Mouse (Mus musculus): Measurements from ENCODE around the gene Cntn6.
A peak's percentile ranks its signal among the peaks of the same experiment; 100 is the strongest.

Gene Cntn6

DNA sequence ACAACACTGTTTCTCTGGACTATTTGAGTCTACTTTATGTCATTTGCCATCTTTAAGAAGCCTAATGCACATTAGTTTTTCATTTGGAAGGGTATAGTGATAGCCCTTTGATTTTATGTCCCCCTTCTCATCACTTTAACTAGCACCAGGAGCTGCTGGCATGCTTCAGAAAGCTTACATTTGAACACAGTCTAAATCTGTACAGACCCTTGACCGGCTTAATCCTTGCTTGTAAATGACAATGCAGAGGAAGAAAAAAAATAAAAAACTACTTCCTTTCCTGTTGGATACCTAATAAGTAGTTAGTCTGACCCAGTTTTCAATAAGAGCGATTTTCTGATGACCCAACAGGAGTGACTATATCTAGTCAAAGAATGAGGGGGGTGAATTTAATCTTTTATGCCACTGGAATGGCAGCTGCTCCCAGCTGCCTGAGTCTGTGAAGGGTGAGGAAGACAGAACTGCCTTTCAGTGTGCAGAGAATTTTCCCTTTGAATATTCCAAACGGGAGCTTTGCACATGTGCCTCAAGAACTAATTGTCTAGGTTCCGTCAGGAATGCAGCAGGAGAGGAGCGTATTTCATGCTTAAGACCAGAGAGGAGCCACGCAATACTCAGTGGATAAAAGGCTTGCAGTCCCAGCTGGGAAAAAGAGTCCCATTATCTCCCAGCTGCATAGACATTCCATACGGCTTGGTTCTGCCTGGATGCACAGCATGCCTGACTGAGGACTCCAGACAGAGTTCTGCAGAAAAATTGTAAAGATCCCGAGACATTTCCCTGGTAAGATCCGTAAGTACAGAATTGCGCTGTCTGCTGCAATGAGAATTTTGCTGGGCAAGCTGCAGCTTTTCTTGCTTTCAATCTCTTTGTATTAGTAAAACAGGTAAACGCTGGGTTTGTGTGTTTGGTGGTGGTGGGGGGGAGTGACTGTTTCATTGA is at the start of gene Cntn6:
TSS of gene Cntn6 (plus strand) at position 301 of the 942 bp plus-strand sequence.
- DNase-seq (ENCODE audit: low spot score in 2 of 2) = peak in 1 of 2 experiments; percentile 27

DNA sequence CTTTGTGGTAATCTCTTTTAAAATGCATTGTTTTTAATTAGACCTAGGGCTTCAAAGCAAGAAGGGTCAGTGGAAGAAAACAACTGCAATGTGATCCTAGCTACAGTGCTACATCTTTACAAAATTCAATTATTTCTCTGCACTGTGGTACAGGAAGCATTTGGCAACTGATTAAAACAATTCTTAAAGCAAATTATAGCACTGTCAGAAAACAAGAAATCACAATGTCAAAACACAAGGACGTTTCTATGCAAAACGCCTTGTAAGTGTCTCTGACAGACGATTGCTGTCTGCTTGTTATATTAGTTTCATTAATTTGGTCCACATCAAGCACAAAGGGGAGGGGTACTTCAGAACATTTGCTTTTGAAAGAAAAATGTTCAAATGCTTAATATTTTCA is 48.9 kb upstream of the Cntn6 start:
- no peak for DNase-seq (ENCODE audit: low spot score in 2 of 2)

DNA sequence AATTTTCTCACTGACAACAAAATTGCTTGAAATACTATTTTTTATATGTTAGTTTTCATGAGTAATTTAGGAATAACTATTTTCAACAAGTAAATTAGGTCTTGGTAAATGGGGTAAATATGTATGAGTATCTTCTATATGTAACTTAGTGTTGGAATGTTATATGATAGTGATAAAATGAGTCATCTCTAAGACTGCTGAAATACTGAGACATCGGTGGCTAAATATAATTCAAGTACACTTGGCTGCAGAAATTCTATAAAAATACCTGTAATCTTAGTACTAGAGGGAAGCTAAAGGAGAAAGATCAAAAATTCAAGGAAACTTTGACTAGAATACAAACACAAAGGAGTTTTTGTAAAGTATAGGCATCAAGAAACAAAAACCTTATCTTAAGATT is 21.9 kb upstream of the Cntn6 start:
- no peak for DNase-seq (ENCODE audit: low spot score in 2 of 2)

DNA sequence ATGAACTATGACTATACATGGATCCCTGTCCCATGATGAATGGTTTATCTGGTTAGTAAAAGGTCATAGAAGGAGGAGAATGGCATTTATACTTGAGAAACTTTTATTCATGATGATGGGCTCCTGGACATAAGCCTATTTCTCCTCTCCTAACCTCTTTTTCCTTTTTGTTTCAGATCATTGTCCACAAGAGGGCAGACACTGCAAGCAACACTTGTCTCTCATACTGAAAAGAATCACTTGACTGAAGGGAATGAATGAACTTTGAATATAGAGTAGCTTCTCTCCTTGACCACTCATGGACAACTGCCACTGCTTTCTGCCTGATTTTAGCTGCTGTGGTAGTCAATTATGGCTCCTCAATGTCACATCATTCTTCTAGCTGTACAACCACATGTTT is 13.3 kb upstream of the Cntn6 start:
- DNase-seq (ENCODE audit: low spot score in 2 of 2) = no peak

DNA sequence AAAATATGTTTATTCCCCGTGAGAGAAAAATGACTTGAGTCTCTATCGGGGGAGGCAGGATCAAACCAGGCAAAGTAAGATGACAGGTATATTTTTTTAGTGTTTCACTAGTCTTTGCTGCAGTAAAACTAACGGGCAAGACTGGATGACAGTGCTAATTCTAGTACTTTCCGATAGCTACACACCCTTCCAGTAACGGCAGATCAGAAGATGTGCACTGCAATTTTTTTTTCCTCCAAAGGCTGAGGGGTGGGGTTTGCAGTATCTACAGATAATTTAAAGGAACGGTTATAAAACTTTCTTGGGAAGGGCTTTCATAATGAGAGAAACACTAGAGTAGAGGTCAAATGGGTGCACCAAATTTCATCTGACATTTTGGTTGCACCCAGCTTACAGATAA is 869 bp downstream of the Cntn6 start:
- DNase-seq (ENCODE audit: low spot score in 2 of 2) = no peak

DNA sequence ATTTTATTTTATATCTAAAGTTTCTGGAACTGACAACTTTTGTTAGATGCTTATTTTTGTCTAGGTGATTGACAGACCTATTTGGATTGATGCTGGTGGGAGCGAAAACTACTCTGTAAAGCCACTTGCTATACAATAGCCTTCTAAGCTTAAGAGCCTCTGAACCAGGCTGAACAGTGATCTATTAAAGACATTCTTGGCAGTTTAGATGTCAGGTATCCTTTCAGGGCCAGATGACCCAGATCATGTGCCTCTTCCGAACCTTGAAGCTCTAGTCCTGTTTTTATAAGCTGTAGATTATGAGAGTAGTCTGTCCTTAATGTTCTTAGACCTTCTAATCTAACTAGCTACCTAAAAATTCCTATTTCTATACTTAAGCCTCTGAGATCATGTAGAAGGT is 3.2 kb downstream of the Cntn6 start:
- DNase-seq (ENCODE audit: low spot score in 2 of 2) = no peak

DNA sequence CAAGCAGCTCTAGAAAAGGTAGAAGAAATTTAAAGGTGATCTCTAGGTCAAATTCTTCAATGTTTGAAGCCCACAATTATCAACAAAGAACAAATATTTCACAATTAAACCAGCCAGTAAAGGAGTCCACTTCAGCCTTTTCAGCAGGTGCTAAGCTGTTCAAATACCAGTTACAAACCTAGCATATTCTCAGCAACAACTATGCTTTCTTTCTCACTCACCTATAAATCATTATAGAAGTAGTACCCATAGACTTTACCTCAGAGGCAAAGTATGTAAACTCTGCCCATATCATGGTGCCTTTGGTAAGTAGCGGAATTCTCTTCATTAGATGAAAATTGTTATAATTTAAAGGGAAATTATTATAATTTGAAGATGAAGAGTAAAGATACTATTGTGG is 71.4 kb downstream of the Cntn6 start:
- DNase-seq (ENCODE audit: low spot score in 2 of 2) = no peak

DNA sequence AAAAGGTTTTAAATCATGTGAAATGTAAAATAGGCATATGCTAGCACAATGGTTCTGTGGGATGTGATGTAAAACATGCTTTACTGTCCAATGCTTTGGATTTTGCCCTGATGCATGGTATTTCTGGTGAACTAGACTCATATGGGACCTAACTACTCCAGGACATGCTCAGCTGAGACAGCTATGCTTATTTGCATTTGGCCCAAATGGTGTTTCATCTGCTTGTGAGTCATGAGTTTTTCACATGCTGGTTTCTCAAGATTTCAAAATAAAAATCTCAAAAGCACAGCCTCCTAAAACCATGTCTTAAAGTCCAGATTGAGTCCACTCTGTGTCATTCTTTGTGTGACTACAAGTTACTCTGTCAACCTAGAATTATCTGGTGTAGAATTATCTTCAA is 77.0 kb downstream of the Cntn6 start:
- DNase-seq (ENCODE audit: low spot score in 2 of 2) = no peak

DNA sequence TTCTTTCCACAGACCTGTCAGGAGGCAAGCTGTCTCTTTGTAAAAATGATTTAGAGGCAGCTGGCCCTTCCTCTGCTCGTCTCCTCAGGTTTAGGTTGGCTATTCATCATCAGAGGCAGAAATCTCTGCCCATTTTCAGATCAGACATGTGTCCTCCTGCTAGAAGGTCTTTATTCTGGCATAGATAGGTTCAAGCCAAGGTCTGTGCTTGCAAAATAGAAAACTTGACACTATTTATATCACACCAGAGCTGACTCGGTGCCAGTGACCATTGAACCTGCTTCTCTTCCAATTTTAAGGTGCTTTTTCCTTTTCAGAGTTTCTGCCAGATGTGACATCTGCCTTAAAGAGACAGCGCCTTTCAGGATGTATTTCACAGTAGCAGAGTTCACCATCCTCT is 95.4 kb downstream of the Cntn6 start:
- no peak for DNase-seq (ENCODE audit: low spot score in 2 of 2)

DNA sequence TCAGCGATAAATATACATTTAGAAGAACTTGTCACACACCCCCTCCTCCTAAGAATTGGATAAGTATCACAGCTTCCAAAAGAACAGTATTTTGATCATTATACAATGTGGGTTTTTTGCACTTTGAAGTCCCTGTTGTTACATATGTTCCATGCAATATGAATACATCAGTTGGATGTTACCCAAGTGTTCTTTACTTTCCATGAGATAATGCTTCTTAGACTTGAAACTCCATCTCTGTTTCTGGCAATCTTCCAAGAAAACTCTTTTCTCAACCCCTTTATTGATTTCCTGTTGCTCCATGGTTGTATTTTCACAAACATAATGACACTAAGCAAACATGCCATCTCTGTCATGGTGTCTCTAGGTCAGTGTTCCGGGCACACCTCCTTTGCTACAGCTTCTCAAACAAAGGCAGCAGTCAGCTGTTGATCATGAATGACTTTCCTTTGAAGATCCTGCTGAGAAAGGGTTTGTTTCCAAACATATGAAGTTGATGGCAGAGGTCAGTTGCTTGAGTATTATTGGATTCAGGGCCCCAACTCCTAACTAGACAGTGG is 108.3 kb downstream of the Cntn6 start:
- no peak for DNase-seq (ENCODE audit: low spot score in 2 of 2)

DNA sequence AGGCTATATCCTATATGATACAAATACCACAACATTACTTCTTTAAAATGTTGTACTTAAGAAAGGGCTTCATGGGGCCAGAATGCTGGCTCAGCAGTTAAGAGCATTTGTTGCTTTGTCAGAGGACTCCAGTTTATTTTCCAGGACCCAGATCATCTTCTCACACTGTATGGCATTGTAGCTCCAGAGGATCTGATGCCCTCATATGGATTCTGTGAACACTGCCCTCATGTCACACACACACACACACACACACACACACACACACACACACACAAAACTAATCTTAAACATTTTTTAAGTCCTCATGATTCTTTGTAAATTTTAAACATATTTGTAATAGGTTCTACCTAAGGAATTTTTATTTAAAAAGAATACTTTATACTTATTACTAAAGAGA is 110.3 kb downstream of the Cntn6 start:
- DNase-seq (ENCODE audit: low spot score in 2 of 2) = no peak

DNA sequence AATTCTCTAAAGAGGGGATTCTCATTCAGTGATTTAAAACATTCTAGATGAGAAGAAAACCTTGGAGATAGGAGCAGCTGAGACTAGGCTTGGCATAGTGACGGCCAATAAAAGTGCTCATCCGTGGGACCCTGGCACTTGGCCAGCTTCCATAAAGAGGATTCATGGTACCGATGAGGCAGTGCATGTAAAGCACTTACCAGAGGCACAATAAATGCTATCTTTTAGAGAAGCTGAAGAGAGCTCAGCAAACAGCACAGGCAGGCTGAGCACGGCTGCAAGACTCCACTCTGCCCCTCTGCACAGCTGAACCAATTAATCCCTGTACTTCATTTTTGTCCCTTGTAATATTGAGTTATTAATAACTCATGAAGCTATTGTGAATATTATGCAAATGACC is 110.8 kb downstream of the Cntn6 start:
- no peak for DNase-seq (ENCODE audit: low spot score in 2 of 2)

DNA sequence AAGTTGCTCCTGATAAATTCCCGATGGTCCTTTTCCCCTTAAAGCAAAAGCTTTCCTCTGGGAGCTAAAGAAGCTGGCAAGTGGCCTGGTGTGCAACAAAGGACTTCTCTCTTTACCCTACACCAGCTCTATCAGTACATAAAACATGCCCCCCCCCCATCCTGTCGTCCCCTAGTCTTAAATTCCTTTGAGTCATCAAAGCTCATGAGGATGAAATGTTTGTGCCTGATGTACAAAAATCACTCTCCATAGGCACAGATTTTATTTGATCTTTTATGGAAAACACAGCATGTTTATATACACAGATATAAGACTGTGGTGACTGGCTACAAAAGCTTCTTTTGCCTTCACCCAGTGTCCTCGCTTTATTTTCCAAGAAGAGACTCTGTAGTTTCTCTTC is 112.6 kb downstream of the Cntn6 start:
- no peak for DNase-seq (ENCODE audit: low spot score in 2 of 2)

DNA sequence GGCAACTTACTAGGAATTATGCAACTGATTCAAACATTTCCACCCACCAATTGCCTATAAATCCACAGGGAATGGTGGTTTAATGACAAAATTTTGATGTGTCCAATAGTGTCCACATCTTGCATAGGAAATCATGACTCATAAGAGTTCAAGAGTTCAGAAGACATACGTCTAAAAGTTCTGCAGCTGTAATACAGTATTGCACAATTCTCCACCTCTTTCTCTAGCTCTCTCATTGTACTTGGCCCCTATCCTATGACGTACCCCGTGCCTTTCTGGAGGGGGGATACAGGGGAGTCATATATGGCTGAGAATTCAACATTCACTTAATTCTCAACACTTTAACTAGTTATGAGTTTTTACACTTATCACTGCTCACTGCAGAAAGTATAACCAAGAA is 160.9 kb downstream of the Cntn6 start:
- DNase-seq (ENCODE audit: low spot score in 2 of 2) = no peak

DNA sequence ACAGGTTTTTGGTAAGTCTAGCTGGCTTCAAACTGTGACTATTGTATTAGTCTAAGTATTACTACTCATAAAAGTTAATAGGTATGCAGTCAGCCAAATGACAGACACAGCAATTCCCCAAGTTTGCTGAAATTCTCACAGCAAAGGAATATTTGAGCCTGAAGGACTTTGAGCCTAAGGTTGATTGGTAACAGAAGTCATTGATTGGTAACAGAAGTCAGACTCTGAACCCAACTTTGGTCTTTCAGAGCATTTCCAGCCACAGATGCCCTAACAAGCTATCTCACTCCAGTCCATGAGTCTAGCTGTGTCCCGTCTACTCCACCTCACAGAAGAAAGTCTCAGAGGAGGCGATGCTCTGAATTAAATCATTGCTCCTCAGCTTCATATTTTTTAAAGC is 176.1 kb downstream of the Cntn6 start:
- no peak for DNase-seq (ENCODE audit: low spot score in 2 of 2)

DNA sequence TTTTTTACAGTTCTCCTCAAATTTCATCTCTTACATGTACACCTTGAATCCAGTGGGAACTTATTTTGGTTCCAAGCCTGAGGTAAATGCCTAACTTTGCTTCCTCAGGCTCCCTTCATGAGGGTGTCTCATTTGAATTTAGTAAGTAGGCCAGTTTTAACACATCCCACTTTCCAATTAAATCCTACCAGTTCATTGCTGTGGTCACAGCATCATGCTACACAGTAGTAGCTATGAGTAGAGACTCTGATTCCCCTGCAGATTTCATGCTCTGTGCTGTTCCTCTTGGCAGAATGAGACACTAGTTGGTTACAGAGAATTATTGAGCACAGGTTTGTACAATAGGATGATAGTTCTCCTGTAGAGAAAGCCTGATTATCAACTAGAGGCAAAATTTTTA is 181.7 kb downstream of the Cntn6 start:
- DNase-seq (ENCODE audit: low spot score in 2 of 2) = no peak

DNA sequence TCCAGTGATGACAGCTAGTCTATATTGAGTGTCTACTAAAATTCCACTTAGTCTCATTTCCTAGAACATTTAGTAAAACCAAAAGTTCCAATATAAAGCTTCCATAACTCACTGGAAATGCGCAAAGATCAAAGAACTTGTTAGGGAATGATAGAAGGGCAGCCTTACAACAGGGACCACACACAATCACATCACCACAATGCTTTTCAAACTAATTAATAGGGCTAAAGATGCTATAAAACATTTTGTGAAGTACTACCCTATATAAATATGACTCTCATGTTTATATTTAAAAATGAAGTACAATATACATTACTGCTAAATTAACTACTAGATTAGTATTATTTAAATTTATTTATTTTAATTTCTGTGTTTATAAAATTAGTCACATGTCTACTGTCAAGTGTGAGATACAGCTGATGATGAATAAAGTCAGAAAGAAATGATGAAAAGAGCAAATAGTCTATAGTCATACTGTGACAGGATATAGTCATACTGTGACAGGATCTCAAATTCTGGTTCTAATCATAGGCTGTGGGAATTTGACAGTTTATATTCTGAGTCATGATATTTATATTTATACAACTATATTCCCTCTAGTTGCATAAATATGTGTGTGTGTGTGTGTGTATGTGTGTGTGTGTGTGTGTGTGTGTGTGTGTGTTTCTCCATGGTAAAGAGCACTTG is 187.4 kb downstream of the Cntn6 start:
- DNase-seq (ENCODE audit: low spot score in 2 of 2) = no peak

DNA sequence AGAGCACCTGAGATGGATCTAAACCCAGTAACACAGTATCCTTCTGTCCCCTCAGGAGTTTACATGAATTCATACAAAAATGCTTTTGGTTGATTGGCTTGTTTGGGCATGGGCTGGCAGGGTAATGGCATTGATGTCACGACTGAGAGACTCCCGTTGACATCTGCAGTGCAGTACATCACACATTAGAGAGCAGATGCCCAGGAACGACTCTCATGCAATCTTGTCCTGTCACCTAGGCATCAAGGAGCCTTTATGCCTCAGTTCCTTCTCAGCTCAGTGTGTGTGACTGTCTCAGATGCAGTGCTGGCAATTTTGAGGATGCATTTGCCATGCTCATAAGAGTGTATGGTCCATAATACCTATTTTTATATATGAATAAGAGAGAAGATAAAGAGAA is 195.4 kb downstream of the Cntn6 start:
- no peak for DNase-seq (ENCODE audit: low spot score in 2 of 2)

DNA sequence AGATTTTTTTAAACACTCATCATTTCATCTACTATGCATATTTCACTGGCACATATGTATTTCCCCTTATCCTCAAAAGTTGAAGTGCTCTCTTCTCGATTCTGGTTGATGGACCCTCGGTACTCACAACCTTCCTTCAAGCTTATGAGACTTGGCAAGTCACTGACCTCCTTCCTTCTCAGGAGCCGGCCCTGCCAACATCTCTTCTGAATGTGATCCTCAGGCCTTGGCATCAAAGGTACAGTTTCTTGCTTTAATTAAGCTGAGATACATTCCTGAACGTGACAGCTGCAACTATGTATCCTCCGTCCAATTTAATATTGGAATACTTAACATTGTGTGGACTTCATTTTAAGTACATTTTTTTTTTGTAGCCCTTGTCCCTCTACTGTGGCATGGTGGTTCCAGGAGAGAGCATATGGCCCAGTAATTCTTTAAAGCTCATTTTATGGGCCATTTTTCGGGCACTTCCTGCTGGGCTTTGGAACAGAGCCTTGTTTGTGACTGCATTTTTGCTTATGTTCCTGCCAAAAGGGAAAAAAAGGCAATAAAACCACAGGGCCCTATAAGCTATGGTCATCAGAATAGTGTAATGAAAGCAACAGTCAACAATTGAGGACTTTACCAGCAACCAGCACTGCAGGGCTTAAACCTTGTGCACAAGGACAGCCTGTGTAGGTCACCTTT is 196.0 kb downstream of the Cntn6 start:
- DNase-seq (ENCODE audit: low spot score in 2 of 2) = no peak

DNA sequence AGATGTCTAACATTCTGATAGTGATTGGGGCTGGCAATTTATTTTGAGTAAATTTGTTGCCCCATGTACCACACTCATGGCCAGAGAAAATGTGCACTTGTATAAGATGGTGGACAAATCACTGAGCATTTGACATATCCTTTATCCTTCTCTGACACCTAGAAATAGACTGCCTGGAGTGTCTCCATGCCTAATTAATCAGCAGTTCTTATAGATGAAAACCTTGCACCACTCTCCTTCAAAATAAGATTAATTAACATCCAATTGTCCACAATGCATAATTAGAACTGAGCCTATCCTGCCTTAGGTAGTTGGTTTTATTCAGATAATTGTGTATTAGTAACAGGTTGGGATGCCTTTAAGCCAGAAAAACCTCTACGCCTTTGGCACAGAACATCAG is 236.0 kb downstream of the Cntn6 start:
- no peak for DNase-seq (ENCODE audit: low spot score in 2 of 2)

DNA sequence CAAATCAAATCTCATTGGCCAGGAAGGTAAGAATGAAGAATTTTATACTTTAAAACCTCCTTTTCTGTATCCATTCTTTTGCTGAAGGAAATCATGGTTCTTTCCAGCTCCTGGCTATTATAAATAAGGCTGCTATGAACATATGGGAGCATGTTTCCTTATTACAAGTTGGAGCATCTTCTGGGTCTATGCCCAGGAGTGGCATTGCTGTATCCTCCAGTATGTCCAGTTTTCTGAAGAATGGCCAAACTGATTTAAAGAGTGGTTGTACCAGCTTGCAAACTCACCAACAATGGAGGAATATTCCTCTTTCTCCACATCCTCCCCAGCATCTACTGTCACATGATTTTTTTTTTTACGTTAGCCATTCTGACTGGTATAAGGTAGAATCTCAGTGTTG is 241.7 kb downstream of the Cntn6 start:
- no peak for DNase-seq (ENCODE audit: low spot score in 2 of 2)

DNA sequence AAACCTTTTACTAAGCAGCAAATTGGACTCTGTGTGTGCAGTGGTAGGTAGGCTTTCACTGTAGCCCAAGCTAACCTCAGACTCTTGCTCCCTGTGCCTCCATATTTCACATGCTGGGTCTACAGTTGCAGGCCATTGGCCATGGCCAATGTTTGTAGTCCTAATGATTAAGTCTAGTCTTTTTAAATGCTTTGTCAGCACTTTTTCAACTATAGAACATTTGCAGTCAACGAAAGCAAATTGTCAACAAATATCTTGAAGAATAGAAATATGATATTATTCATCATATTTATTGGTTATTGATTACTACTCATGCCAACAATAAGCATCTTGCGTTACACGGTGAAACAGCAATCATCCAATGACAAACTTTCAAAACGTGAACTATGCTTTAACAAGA is 246.4 kb downstream of the Cntn6 start:
- no peak for DNase-seq (ENCODE audit: low spot score in 2 of 2)

Measured in frontal cortex, postnatal 14 days (tissue).